Mouse (Mus musculus) CH12.LX (cell line): Measurements from ENCODE around the gene Vmn1r51. TPM values are rescaled to one million over a fixed set of nuclear protein-coding genes. Genes with fewer than 3 reads are reported as not detected.

Experiments used
- polyA plus RNA-seq: library from polyadenylated mRNA; unstranded; fragments of >175 nt; gene quantifications from 2 replicates; pipeline ENCODE4 v1.2.1, GENCODE M21; 2012; ENCODE audit warnings: low read depth; ENCODE audit not compliant: insufficient read length
- total RNA-seq, 2 experiments: library from RNA; depleted of rRNA; stranded (reverse); fragments of 300-350 nt in 1 of 2; fragments of >200 nt in 1 of 2; gene quantifications; 2 replicates each; pipeline ENCODE4 v1.2.3; 2012 to 2014

The Vmn1r51 gene
- total and polyA plus RNA-seq, 3 experiments, result not detected

Other genes starting within 250 kb of the Vmn1r51 start
- gene Vmn1r42, start 246.2 kb upstream of the Vmn1r51 start, total RNA-seq (2012; rRNA removed), result not detected in 2 replicates
- not detected in 2 replicates for gene Vmn1r42, start 246.2 kb upstream of the Vmn1r51 start, total RNA-seq (2014; rRNA removed)
- not detected in 2 replicates for gene Vmn1r42, start 246.2 kb upstream of the Vmn1r51 start, polyA plus RNA-seq
- gene Vmn1r43, start 246.2 kb upstream of the Vmn1r51 start, total RNA-seq (2012; rRNA removed), result 0.08 TPM in 2 replicates
- 0.01 TPM in 1 of 2 replicates, not detected in the other for gene Vmn1r43, start 246.2 kb upstream of the Vmn1r51 start, total RNA-seq (2014; rRNA removed)
- 0.03 and 0.04 TPM in 2 replicates for gene Vmn1r43, start 246.2 kb upstream of the Vmn1r51 start, polyA plus RNA-seq
- not detected in 2 replicates for gene Vmn1r44, start 238.9 kb upstream of the Vmn1r51 start, total RNA-seq (2012; rRNA removed)
- gene Vmn1r44, start 238.9 kb upstream of the Vmn1r51 start, total RNA-seq (2014; rRNA removed), result not detected in 2 replicates
- gene Vmn1r44, start 238.9 kb upstream of the Vmn1r51 start, polyA plus RNA-seq, result not detected in 2 replicates
- gene Vmn1r45, start 182.0 kb upstream of the Vmn1r51 start, total RNA-seq (2012; rRNA removed), result not detected in 2 replicates
- 0.07 TPM in 1 of 2 replicates, not detected in the other for gene Vmn1r45, start 182.0 kb upstream of the Vmn1r51 start, total RNA-seq (2014; rRNA removed)
- gene Vmn1r45, start 182.0 kb upstream of the Vmn1r51 start, polyA plus RNA-seq, result not detected in 2 replicates
- gene Vmn1r46, start 153.3 kb upstream of the Vmn1r51 start, total RNA-seq (2012; rRNA removed), result not detected in 2 replicates
- not detected in 2 replicates for gene Vmn1r46, start 153.3 kb upstream of the Vmn1r51 start, total RNA-seq (2014; rRNA removed)
- not detected in 2 replicates for gene Vmn1r46, start 153.3 kb upstream of the Vmn1r51 start, polyA plus RNA-seq
- not detected in 2 replicates for gene Vmn1r47, start 106.4 kb upstream of the Vmn1r51 start, total RNA-seq (2012; rRNA removed)
- gene Vmn1r47, start 106.4 kb upstream of the Vmn1r51 start, total RNA-seq (2014; rRNA removed), result not detected in 2 replicates
- not detected in 2 replicates for gene Vmn1r47, start 106.4 kb upstream of the Vmn1r51 start, polyA plus RNA-seq
- not detected in 2 replicates for gene Vmn1r48, start 85.8 kb upstream of the Vmn1r51 start, total RNA-seq (2012; rRNA removed)
- not detected in 2 replicates for gene Vmn1r48, start 85.8 kb upstream of the Vmn1r51 start, total RNA-seq (2014; rRNA removed)
- not detected in 2 replicates for gene Vmn1r48, start 85.8 kb upstream of the Vmn1r51 start, polyA plus RNA-seq
- not detected in 2 replicates for gene Vmn1r49, start 44.1 kb upstream of the Vmn1r51 start, total RNA-seq (2012; rRNA removed)
- not detected in 2 replicates for gene Vmn1r49, start 44.1 kb upstream of the Vmn1r51 start, total RNA-seq (2014; rRNA removed)
- gene Vmn1r49, start 44.1 kb upstream of the Vmn1r51 start, polyA plus RNA-seq, result not detected in 2 replicates
- gene Vmn1r50, start 21.2 kb upstream of the Vmn1r51 start, total RNA-seq (2012; rRNA removed), result not detected in 2 replicates
- gene Vmn1r50, start 21.2 kb upstream of the Vmn1r51 start, total RNA-seq (2014; rRNA removed), result not detected in 2 replicates
- not detected in 2 replicates for gene Vmn1r50, start 21.2 kb upstream of the Vmn1r51 start, polyA plus RNA-seq
- not detected in 2 replicates for gene Vmn1r52, start 52.2 kb downstream of the Vmn1r51 start, total RNA-seq (2012; rRNA removed)
- not detected in 2 replicates for gene Vmn1r52, start 52.2 kb downstream of the Vmn1r51 start, total RNA-seq (2014; rRNA removed)
- gene Vmn1r52, start 52.2 kb downstream of the Vmn1r51 start, polyA plus RNA-seq, result not detected in 2 replicates
- gene V1ra8, start 80.2 kb downstream of the Vmn1r51 start, total RNA-seq (2012; rRNA removed), result not detected in 2 replicates
- gene V1ra8, start 80.2 kb downstream of the Vmn1r51 start, total RNA-seq (2014; rRNA removed), result not detected in 2 replicates
- not detected in 2 replicates for gene V1ra8, start 80.2 kb downstream of the Vmn1r51 start, polyA plus RNA-seq
- not detected in 2 replicates for gene Vmn1r53, start 101.8 kb downstream of the Vmn1r51 start, total RNA-seq (2012; rRNA removed)
- not detected in 2 replicates for gene Vmn1r53, start 101.8 kb downstream of the Vmn1r51 start, total RNA-seq (2014; rRNA removed)
- not detected in 2 replicates for gene Vmn1r53, start 101.8 kb downstream of the Vmn1r51 start, polyA plus RNA-seq
- gene Vmn1r54, start 123.7 kb downstream of the Vmn1r51 start, total RNA-seq (2012; rRNA removed), result not detected in 2 replicates
- gene Vmn1r54, start 123.7 kb downstream of the Vmn1r51 start, total RNA-seq (2014; rRNA removed), result not detected in 2 replicates
- not detected in 2 replicates for gene Vmn1r54, start 123.7 kb downstream of the Vmn1r51 start, polyA plus RNA-seq
- gene BC048671, start 178.6 kb downstream of the Vmn1r51 start, total RNA-seq (2012; rRNA removed), result not detected in 2 replicates
- not detected in 2 replicates for gene BC048671, start 178.6 kb downstream of the Vmn1r51 start, total RNA-seq (2014; rRNA removed)
- gene BC048671, start 178.6 kb downstream of the Vmn1r51 start, polyA plus RNA-seq, result not detected in 2 replicates
- 0.08 and 0.13 TPM in 2 replicates for gene Chst13, start 202.6 kb downstream of the Vmn1r51 start, total RNA-seq (2012; rRNA removed)
- gene Chst13, start 202.6 kb downstream of the Vmn1r51 start, total RNA-seq (2014; rRNA removed), result not detected in 2 replicates
- not detected in 2 replicates for gene Chst13, start 202.6 kb downstream of the Vmn1r51 start, polyA plus RNA-seq
- gene Uroc1, start 210.7 kb downstream of the Vmn1r51 start, total RNA-seq (2012; rRNA removed), result not detected in 2 replicates
- not detected in 2 replicates for gene Uroc1, start 210.7 kb downstream of the Vmn1r51 start, total RNA-seq (2014; rRNA removed)
- gene Uroc1, start 210.7 kb downstream of the Vmn1r51 start, polyA plus RNA-seq, result not detected in 2 replicates
- gene Zxdc, start 246.9 kb downstream of the Vmn1r51 start, total RNA-seq (2012; rRNA removed), result 6.9 and 8.3 TPM in 2 replicates
- gene Zxdc, start 246.9 kb downstream of the Vmn1r51 start, total RNA-seq (2014; rRNA removed), result 4.3 and 4.7 TPM in 2 replicates
- 5.2 and 5.4 TPM in 2 replicates for gene Zxdc, start 246.9 kb downstream of the Vmn1r51 start, polyA plus RNA-seq